Mouse (Mus musculus): ENCODE measurements around the gene Gm20517.

DNA sequence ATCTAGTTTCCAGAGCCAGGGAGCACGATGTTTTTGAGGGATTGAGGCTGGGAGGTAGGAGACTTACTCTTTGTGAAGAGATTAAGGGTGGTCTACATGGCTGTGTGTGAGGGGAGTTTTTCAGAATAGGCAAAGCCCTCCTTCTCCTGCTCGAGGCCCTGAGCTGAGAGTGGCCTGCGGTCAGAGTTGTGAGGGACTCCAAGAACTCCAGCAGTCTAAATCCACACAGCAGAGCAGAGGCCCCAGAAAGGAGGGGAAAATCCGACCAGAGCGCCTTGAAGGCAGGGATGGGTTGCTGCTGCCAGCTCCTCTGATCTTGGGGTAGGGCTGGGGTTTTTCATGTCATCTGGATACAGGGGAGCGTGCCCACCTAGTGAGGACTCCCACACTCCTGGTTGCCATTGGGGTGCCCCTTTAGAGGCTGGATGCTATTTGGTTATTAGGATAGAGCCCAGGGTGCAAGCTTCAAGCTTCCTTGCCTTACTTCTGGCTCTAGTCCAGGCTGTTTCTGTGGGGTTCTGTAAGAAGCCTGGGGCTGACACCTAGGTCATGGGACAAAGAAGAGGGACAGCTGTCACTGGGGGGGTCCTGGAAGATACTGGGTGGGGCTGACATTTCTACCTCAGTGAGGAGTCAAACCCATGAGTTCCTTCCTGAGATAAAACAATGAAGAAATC is 15.1 kb upstream of the Gm20517 start:
- TF ChIP-seq CTCF (IDR thresholded peaks at IDR 0.05; ENCODE audit: low read depth, low read length) (no peak), POLR2A (IDR thresholded peaks at IDR 0.05; ENCODE audit: borderline replicate concordance, low read depth, low read length) (no peak)

Data from bone marrow macrophage, adult 2 months (primary cell).